Mouse (Mus musculus) lung, adult 2 months (tissue): ENCODE results near the gene Zfp503. TPM values are rescaled to one million over a fixed set of nuclear protein-coding genes. Genes with fewer than 3 reads are reported as not detected.
A peak's percentile ranks its signal among the peaks of the same experiment; 100 is the strongest.

Experiments
- DNase-seq: peaks from one replicate; pipeline ENCODE4 v3.0.0; 2022
- H3K4me1 ChIP-seq: fragments of 200-500 bp; 2 replicates; pipeline ENCODE4 v1.6.1; 2011; ENCODE audit warnings: low read length; ENCODE audit not compliant: control insufficient read depth, insufficient read depth
- H3K4me3 ChIP-seq: fragments of 200-500 bp; replicated peaks from 2 replicates; pipeline ENCODE3; 2011; ENCODE audit warnings: low read depth, mild to moderate bottlenecking, control low read depth, low read length; ENCODE audit errors: extremely low read depth
- CTCF ChIP-seq: fragments of 200-500 bp; IDR thresholded peaks from 2 replicates; pipeline ENCODE4 v1.5.1; 2011; ENCODE audit warnings: mild to moderate bottlenecking, low read length, control low read depth; ENCODE audit not compliant: insufficient read depth
- POLR2A ChIP-seq: fragments of 200-500 bp; IDR thresholded peaks from 2 replicates; pipeline ENCODE4 v1.6.1; 2011; ENCODE audit warnings: low read depth, mild to moderate bottlenecking, control low read depth, low read length, borderline replicate concordance; ENCODE audit errors: extremely low read depth
- WGBS: fragments of 180-500 bp; shearing (Covaris S2); methylation state at CpG from one replicate; pipeline ENCODE4 v1.1.7; 2018; 5-methylcytosine and 5-hydroxymethylcytosine counted together
- polyA plus RNA-seq: library from polyadenylated mRNA; depleted of rRNA; stranded (reverse); fragments of >200 nt; gene quantifications from 2 replicates; pipeline ENCODE4 v1.2.3, GENCODE M21; 2012

The Zfp503 gene
- polyA plus RNA-seq, 1 experiment: 48.6 TPM

DNA sequence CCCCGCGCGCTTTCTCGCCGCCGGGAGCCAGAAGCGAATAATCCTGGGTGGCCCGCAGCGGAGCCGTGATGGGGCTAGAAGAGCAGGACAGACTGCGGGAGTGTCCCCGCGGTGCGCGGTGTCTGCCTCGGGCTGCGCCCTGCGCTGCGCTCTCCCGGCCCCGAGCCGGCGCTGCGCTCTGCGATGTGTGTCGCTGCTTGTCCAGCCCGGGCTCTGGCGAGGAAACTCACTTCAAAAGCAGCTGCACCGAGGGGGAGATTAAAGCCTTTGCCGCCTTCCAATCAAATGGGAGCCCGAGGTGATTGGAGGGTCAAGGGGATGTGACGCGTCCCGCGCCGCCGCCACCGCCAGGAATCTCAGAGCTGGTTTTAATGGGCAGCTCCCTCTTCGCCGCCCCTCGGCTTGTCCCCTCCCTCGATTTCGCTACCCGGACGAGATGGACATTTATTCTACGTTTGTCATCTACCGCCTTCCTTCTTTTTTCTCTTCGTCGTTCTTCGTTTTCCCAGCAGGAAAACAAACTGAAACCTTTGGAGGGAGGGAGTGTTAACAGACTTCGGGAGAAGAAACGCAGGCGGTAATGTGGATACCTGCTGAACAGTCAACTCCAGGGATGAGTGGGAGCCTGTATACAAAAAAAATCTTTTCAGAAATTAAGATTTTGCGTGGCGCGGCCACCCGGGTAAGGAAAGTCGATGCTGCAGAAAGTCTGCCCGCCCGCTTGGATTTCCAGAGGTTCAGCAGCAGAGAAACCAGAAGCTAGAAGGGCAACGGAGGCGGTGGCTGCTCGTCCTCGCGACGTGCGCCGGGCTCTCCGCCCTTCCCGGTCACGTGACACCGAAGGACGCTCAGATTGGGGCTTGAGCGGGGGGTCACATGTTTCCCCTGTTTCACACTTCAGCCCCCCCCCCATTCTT is 1.5 kb downstream of the Zfp503 start:
- Histone ChIP-seq H3K4me3 (peak overlapping the region; percentile 78), H3K4me1 (peaks cover 4% of the 10 kb centered on the region; the same call in 1 of the 2 replicates)
- TF ChIP-seq CTCF (no peak), POLR2A (peak; percentile 97)
- peak; percentile 96 for DNase-seq
- WGBS: under 1% methylated on average over 74 of the region's 74 CpGs

- under 1% methylated on average over 43 of the region's 61 CpGs for WGBS
- H3K4me3 ChIP-seq: peak overlapping the region; percentile 78
- peaks cover 3% of the 10 kb centered on the region; the same call in 1 of the 2 replicates for H3K4me1 ChIP-seq
- peak; percentile 73 for DNase-seq
- no peak for TF ChIP-seq CTCF
- TF ChIP-seq POLR2A: peak; percentile 4; the same call in 1 of the 2 replicates
Measured at GRCm38 (mm10) chr14:21986733-21987659, 2.4 kb downstream of the Zfp503 start.

DNA sequence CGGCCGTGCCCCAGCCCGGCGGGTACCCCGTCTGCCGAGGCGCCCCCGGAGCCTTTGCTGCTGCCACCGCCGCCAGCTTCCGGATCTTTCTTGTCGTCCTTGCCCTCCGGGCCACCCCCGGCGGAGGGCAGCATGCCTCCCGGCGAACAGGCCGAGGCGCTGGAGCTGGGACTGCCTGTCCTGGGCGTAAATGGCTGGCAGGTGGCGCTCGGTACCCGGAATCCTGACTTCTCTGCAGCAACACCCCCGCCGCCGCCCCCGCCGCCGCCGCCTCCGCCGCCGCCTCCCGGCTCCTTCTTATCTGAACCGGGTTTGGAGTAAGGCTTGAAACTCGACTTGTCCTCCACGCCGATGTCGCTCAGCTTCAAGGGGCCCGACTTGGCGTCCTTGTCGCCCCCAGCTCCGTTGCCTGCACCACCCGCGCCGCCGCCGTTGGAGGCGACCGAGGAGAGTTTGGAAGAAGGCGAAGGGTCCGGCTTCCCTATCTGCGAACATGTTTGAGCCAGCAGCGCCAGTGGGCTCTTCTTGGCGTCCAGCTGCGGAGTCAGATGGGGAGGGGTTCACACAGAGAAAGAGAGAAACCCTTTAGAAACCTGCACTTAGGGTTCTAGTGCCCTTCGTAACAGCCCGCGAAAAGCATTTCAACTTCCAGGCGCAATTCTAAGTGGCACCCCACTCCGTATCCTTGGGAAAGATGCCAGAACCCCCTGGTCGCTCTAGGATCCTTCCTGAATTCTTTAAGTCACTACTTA is 3.2 kb downstream of the Zfp503 start:
- no peak for TF ChIP-seq POLR2A
- TF ChIP-seq CTCF: peak; percentile 56
- peak; percentile 89 for DNase-seq
- H3K4me3 ChIP-seq: peak overlapping the region; percentile 78
- WGBS: under 1% methylated on average over 62 of the region's 62 CpGs
- H3K4me1 ChIP-seq: peaks cover 3% of the 10 kb centered on the region; the same call in 1 of the 2 replicates

DNA sequence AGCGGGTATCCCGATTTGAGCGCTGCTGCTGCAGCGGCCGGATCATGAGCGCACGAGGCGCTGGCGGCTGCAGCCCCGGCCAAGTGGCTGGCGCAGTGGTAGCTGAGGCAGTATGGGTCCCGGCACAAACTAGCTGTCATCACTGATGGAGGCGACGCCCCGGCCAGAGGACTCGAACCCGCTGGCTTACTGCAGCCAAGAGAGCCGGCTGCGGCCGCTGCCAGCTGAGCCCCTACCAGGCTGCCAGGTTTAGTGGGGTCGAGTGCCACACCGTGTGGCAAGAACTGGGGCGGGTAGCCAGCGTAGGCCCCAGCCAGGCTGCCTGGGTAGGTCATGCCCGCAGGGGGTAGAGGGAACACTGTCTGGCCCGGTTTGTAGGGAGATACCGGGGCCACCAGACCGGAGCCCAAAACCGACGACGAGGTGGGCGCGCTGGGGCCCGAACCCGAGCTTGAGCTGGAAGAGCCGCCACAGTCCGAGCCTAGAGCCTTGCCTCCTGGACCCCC is 3.9 kb downstream of the Zfp503 start:
- H3K4me3 ChIP-seq: peak overlapping the region; percentile 78
- H3K4me1 ChIP-seq: peaks cover 3% of the 10 kb centered on the region; the same call in 1 of the 2 replicates
- 2% methylated on average over 37 of the region's 37 CpGs for WGBS
- TF ChIP-seq CTCF (no peak), POLR2A (no peak)
- DNase-seq: peak; percentile 69

DNA sequence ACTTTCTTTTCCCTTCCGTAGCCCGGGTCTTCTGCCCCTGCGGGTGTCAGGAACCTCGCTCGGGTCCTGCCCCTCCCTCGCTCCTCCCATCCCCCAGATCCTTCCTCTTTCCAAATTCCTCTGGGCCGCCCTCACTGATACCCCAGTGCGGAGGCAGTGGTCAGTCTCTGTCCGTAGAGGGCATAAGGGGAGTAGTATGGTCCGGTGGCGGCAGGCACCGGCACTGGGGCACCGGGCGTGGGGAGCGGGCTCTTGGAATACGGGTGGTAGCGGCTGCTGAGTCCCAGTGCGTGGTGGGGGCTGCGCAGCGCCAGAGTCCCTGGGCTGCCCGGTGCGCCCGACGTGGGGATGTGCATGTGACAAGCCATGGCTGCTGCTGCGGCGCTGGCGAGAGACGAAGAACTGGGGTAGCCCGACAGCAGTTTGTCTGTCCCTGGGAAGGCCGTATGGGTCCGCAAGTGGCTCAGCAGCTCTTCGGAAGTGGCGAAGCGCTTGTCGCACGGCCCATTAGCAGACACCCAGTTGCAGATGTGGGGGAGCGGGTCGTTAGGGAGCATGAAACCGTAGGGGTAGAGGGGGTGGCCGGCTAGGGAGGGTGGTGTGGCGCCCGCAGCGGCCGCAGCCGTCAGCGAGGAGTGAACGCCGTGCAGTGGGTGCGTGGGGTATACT is 4.5 kb downstream of the Zfp503 start:
- H3K4me3 ChIP-seq: peak overlapping the region; percentile 78
- 12% methylated on average over 49 of the region's 49 CpGs for WGBS
- peak; percentile 69 for DNase-seq
- no peak for TF ChIP-seq CTCF
- peak; percentile 33; the same call in 1 of the 2 replicates for TF ChIP-seq POLR2A
- H3K4me1 ChIP-seq: peaks cover 3% of the 10 kb centered on the region; the same call in 1 of the 2 replicates

- 22% methylated on average over 18 of the region's 18 CpGs for WGBS
- Histone ChIP-seq H3K4me3 (peak overlapping the region; percentile 78), H3K4me1 (peaks cover 3% of the 10 kb centered on the region; the same call in 1 of the 2 replicates)
Measured at GRCm38 (mm10) chr14:21983950-21984730, 5.3 kb downstream of the Zfp503 start.

DNA sequence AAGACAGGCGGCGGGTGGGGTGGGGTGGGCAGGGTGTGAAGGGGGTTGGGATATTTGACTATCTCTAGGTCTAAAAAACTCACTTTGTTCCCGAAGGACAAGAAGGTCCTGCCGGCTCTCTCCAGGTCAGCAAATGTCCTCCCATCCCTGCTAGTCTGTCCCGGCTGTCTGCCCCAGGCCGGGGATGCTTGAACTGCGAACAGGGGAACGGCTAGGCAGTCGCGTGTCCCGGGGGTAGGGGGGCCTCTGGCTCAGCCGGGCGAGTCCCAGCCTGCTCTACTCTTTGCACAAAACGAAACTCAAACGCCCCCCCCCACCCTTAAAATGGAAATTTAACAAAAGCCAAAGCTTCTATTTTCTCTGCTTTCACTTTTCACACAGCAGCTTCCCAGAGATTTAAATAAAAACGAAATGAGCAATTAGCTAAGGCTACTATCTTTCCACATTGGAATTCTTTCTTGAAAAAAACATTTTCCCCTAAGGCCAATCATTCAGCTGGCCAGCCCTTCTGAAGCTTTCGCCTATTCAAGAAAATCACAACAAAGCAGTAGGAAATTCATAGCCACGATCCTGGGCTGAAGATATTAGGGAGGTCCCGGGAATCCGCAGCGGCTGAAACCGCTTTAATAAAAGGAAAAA is 6.0 kb downstream of the Zfp503 start:
- TF ChIP-seq CTCF (no peak), POLR2A (0 out of 2 replicates have a peak, but pooled peaks have one; percentile 35)
- Histone ChIP-seq H3K4me1 (peaks cover 3% of the 10 kb centered on the region; the same call in 1 of the 2 replicates), H3K4me3 (peak overlapping the region; percentile 74)
- DNase-seq: peak; percentile 62
- 11% methylated on average over 22 of the region's 22 CpGs for WGBS

More at GRCm38 (mm10) chr14:21983950-21984730, 5.3 kb downstream of the Zfp503 start:
- no peak for DNase-seq
- TF ChIP-seq POLR2A (no peak), CTCF (no peak)
